9 mouse cellular contexts compared by ENCODE assay signal in the genomic region with DNA sequence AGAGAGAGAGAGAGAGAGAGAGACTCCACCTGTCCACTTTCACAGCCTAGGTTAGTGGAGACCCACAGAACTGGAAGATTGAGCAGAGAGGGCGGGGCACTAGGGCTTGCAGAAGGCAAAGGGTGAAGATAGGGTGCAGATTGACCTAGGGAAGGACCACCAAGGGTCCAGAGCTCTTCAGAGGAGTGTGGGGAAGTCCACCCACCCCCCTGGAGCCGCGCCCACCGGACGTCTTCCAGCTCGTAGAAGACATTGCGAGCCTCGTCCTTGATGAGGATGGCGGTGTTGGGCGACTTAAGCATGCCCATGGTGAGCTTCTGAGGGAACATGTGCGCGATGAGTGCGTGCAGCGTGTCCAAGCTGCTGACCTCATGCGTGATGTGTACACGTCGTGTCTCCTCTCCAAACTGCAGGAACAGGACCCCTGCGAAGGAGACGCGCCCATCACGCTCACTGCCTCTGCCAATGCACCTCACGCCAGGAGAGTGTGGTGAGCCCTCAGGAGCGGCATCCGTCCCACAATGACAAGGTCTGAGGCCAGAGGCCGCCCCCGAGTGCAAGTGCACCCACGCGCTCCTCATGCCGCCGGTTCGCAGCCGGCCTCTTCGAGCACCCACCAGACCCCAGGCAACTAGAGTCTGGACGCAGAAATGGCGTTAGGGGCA. TPM values are rescaled to one million over a fixed set of nuclear protein-coding genes. Genes with fewer than 3 reads are reported as not detected.
A peak's percentile ranks its signal among the peaks of the same experiment; 100 is the strongest.
DNase-seq lines count a peak whose midpoint lies in the region; ATAC-seq and TF ChIP-seq lines count a peak whose summit lies in the region.
"Had no signal": no experiment of that assay in that cellular context is flagged by ENCODE, and none has a peak within 500 bp of the region (broad histone marks: within the 10 kb centered on the region; RNA-seq: fewer than 3 reads in every experiment).

No protein-coding gene starts in this region.

- 11% methylated on average over 35 of the region's 35 CpGs for WGBS in liver, embryonic 11.5 days
- WGBS in embryonic facial prominence, embryonic 12.5 days = 13% methylated on average over 35 of the region's 35 CpGs
- 33% methylated on average over 35 of the region's 35 CpGs for WGBS in hindbrain, postnatal 0 days
- 26% methylated on average over 35 of the region's 35 CpGs for WGBS in neural tube, embryonic 15.5 days

- no peaks in the 10 kb centered on the region for H3K36me3 ChIP-seq in liver, embryonic 11.5 days (ENCODE audit: control insufficient read depth, insufficient read depth, low read length)
- no peaks in the 10 kb centered on the region for H3K36me3 ChIP-seq in embryonic facial prominence, embryonic 12.5 days
- 0 out of 2 replicates have a peak, but pooled peaks cover 6% of the 10 kb centered on the region for H3K36me3 ChIP-seq in hindbrain, postnatal 0 days (ENCODE audit: insufficient read depth, low read length)
- H3K36me3 ChIP-seq in neural tube, embryonic 15.5 days = peaks cover 12% of the 10 kb centered on the region; the same call in 1 of the 2 replicates

- DNase-seq in liver, embryonic 11.5 days (ENCODE audit: low spot score) = no peak
- no peak for DNase-seq in liver
- no peak for DNase-seq in hindbrain, postnatal 0 days (ENCODE audit: low spot score)
- DNase-seq in right cerebral cortex, adult 18-20 months = no peak
- no peak for DNase-seq in adrenal gland, adult 2 months
- DNase-seq: right cerebral cortex, postnatal 14 days had no signal

- no peak overlapping the region for H3K9ac ChIP-seq in liver, embryonic 11.5 days (ENCODE audit: low read depth, low read length)
- H3K9ac ChIP-seq in embryonic facial prominence, embryonic 12.5 days = no peak overlapping the region
- H3K9ac ChIP-seq in hindbrain, postnatal 0 days (replicated peaks; ENCODE audit: low read length) = peak overlapping the region; percentile 52
- H3K9ac ChIP-seq in neural tube, embryonic 15.5 days (replicated peaks) = no peak overlapping the region
- H3K9ac ChIP-seq: liver, embryonic 14.5 days had no signal

- ATAC-seq in liver, embryonic 11.5 days (replicated peaks; ENCODE audit: low FRiP score) = no peak
- ATAC-seq in embryonic facial prominence, embryonic 12.5 days (ENCODE audit: insufficient number of reproducible peaks, insufficient read depth, low FRiP score, low TSS enrichment) = no peak
- ATAC-seq in hindbrain, postnatal 0 days = no peak
- no peak for ATAC-seq in neural tube, embryonic 15.5 days (ENCODE audit: low FRiP score)

- peaks cover 30% of the 10 kb centered on the region for H3K4me1 ChIP-seq in liver, embryonic 11.5 days (replicated peaks; ENCODE audit: control insufficient read depth, insufficient read depth, low read length)
- H3K4me1 ChIP-seq in embryonic facial prominence, embryonic 12.5 days = peaks cover 36% of the 10 kb centered on the region
- peaks cover 27% of the 10 kb centered on the region for H3K4me1 ChIP-seq in hindbrain, postnatal 0 days (ENCODE audit: insufficient read depth, low read length)
- peaks cover 49% of the 10 kb centered on the region for H3K4me1 ChIP-seq in neural tube, embryonic 15.5 days

- no peak overlapping the region; the same call in 1 of the 2 replicates for H3K27ac ChIP-seq in liver, embryonic 11.5 days (ENCODE audit: low read depth, low read length)
- no peak overlapping the region for H3K27ac ChIP-seq in embryonic facial prominence, embryonic 12.5 days
- peak overlapping the region; percentile 79 for H3K27ac ChIP-seq in hindbrain, postnatal 0 days
- H3K27ac ChIP-seq in neural tube, embryonic 15.5 days (replicated peaks) = no peak overlapping the region
- H3K27ac ChIP-seq: liver, embryonic 14.5 days had no signal

- no peak for TF ChIP-seq CTCF in hindbrain, postnatal 0 days (IDR thresholded peaks at IDR 0.05; ENCODE audit: low read depth)

- H3K4me2 ChIP-seq in liver, embryonic 11.5 days = peak overlapping the region; percentile 61
- H3K4me2 ChIP-seq in embryonic facial prominence, embryonic 12.5 days (replicated peaks) = peak overlapping the region; percentile 75
- peak overlapping the region; percentile 55 for H3K4me2 ChIP-seq in hindbrain, postnatal 0 days (ENCODE audit: low read depth, low read length)
- peak overlapping the region; percentile 58 for H3K4me2 ChIP-seq in neural tube, embryonic 15.5 days

- no peaks in the 10 kb centered on the region for H3K9me3 ChIP-seq in liver, embryonic 11.5 days (ENCODE audit: control insufficient read depth, low read length)
- H3K9me3 ChIP-seq in embryonic facial prominence, embryonic 12.5 days = no peaks in the 10 kb centered on the region
- H3K9me3 ChIP-seq in hindbrain, postnatal 0 days (ENCODE audit: low read length) = no peaks in the 10 kb centered on the region
- no peaks in the 10 kb centered on the region for H3K9me3 ChIP-seq in neural tube, embryonic 15.5 days (replicated peaks)

- peaks cover 73% of the 10 kb centered on the region for H3K27me3 ChIP-seq in liver, embryonic 11.5 days (replicated peaks; ENCODE audit: control insufficient read depth, insufficient read depth, low read length)
- peaks cover 83% of the 10 kb centered on the region for H3K27me3 ChIP-seq in embryonic facial prominence, embryonic 12.5 days
- peaks cover 4% of the 10 kb centered on the region; the same call in 1 of the 2 replicates for H3K27me3 ChIP-seq in hindbrain, postnatal 0 days (ENCODE audit: insufficient read depth, low read length)
- H3K27me3 ChIP-seq in neural tube, embryonic 15.5 days (replicated peaks) = peaks cover 57% of the 10 kb centered on the region

- H3K4me3 ChIP-seq in liver, embryonic 11.5 days (ENCODE audit: low read depth, low read length) = peak overlapping the region; percentile 36
- peak overlapping the region; percentile 43 for H3K4me3 ChIP-seq in embryonic facial prominence, embryonic 12.5 days
- H3K4me3 ChIP-seq in hindbrain, postnatal 0 days (ENCODE audit: low read length) = peak overlapping the region; percentile 31
- peak overlapping the region; percentile 27; the same call in 1 of the 2 replicates for H3K4me3 ChIP-seq in neural tube, embryonic 15.5 days (replicated peaks)

RNA-seq across cellular contexts. Expression of a gene that starts 36.1 kb away (rescaled TPM):
- polyA plus RNA-seq in liver, embryonic 11.5 days (2014; fragmentation: Nextera tagmentation; extraction: Ambion mirVana) = 0.21 and 0.44 TPM in 2 replicates
- polyA plus RNA-seq in embryonic facial prominence, embryonic 12.5 days (2016; fragmentation: Nextera tagmentation; extraction: Ambion mirVana) = 1.1 and 1.4 TPM in 2 replicates
- total RNA-seq in hindbrain, postnatal 0 days (2014; rRNA removed) = 0.43 TPM in 1 of 2 replicates, not detected in the other
- polyA plus RNA-seq in hindbrain, postnatal 0 days (2015; fragmentation: Nextera tagmentation; extraction: Ambion mirVana) = 0.48 and 1.1 TPM in 2 replicates
- 1.2 and 1.4 TPM in 2 replicates for polyA plus RNA-seq in neural tube, embryonic 15.5 days (2015; fragmentation: Nextera tagmentation; extraction: Ambion mirVana)
- total RNA-seq in adrenal gland, adult 2 months (2021) = under 1 TPM in 1 of 2 experiments, not detected in 1; 0.59 TPM
- polyA plus RNA-seq in adrenal gland, adult 2 months (2012; rRNA removed) = 0.07 and 0.09 TPM in 2 replicates

RNA-seq across cellular contexts. Expression of a gene that starts 39.8 kb away (rescaled TPM):
- polyA plus RNA-seq in liver, embryonic 11.5 days (2014; fragmentation: Nextera tagmentation; extraction: Ambion mirVana) = 0.13 and 0.14 TPM in 2 replicates
- polyA plus RNA-seq in embryonic facial prominence, embryonic 12.5 days (2016; fragmentation: Nextera tagmentation; extraction: Ambion mirVana) = 1.00 and 1.3 TPM in 2 replicates
- 104 and 141 TPM in 2 replicates for total RNA-seq in hindbrain, postnatal 0 days (2014; rRNA removed)
- 14.3 and 14.7 TPM in 2 replicates for polyA plus RNA-seq in hindbrain, postnatal 0 days (2015; fragmentation: Nextera tagmentation; extraction: Ambion mirVana)
- polyA plus RNA-seq in neural tube, embryonic 15.5 days (2015; fragmentation: Nextera tagmentation; extraction: Ambion mirVana) = 7.2 and 10.5 TPM in 2 replicates
- total RNA-seq in adrenal gland, adult 2 months (2021) = 10 to 100 TPM; 11.2 to 13.9 TPM
- polyA plus RNA-seq in adrenal gland, adult 2 months (2012; rRNA removed) = 13.8 and 17.9 TPM in 2 replicates
